Mouse (Mus musculus): ENCODE measurements around the gene Smim6. TPM values are rescaled to one million over a fixed set of nuclear protein-coding genes. Genes with fewer than 3 reads are reported as not detected.

Gene Smim6
- polyA plus RNA-seq, 2 experiments = 1.8 to 2.0 TPM

GRCm38 (mm10) chr11:115892213-115892612 lies 19.6 kb upstream of the Smim6 start:
- H3K9ac ChIP-seq (replicated peaks) = no peak overlapping the region
- WGBS (ENCODE audit: insufficient replicate concordance) = 63% methylated on average over 6 of the region's 6 CpGs
- no peaks in the 10 kb centered on the region for H3K36me3 ChIP-seq (replicated peaks; ENCODE audit: control insufficient read depth, insufficient read depth, low read depth)
- no peak overlapping the region for H3K4me2 ChIP-seq (ENCODE audit: low read depth)
- no peak overlapping the region for H3K27ac ChIP-seq
- no peak overlapping the region for H3K4me3 ChIP-seq (ENCODE audit: insufficient read depth in 1 of 2, low read depth in 2 of 2, low read length in 2 of 2)
- no peaks in the 10 kb centered on the region for H3K9me3 ChIP-seq (ENCODE audit: control insufficient read depth, low read length)
- ATAC-seq (ENCODE audit: insufficient read depth) = no peak
- DNase-seq (ENCODE audit: low read depth in 3 of 3, low spot score in 3 of 3) = no peak
- TF ChIP-seq CTCF (IDR thresholded peaks at IDR 0.05; ENCODE audit: low read depth) (no peak), EP300 (IDR thresholded peaks at IDR 0.05; ENCODE audit: low read depth) (no peak)
- H3K27me3 ChIP-seq (ENCODE audit: control insufficient read depth, insufficient read depth, low read length) = no peaks in the 10 kb centered on the region
- no peaks in the 10 kb centered on the region for H3K4me1 ChIP-seq (replicated peaks; ENCODE audit: control insufficient read depth in 2 of 2, insufficient read depth in 2 of 2, low read length in 1 of 2)

GRCm38 (mm10) chr11:115893071-115893470 lies 18.7 kb upstream of the Smim6 start:
- DNase-seq (ENCODE audit: low read depth in 3 of 3, low spot score in 3 of 3) (no peak), ATAC-seq (ENCODE audit: insufficient read depth) (no peak)
- no peaks in the 10 kb centered on the region for H3K36me3 ChIP-seq (replicated peaks; ENCODE audit: control insufficient read depth, insufficient read depth, low read depth)
- 76% methylated on average over 9 of the region's 9 CpGs for WGBS (ENCODE audit: insufficient replicate concordance)
- no peak overlapping the region for H3K27ac ChIP-seq
- no peak overlapping the region for H3K4me2 ChIP-seq (ENCODE audit: low read depth)
- H3K9ac ChIP-seq (replicated peaks) = no peak overlapping the region
- H3K27me3 ChIP-seq (ENCODE audit: control insufficient read depth, insufficient read depth, low read length) = no peaks in the 10 kb centered on the region
- no peaks in the 10 kb centered on the region for H3K9me3 ChIP-seq (ENCODE audit: control insufficient read depth, low read length)
- TF ChIP-seq CTCF (IDR thresholded peaks at IDR 0.05; ENCODE audit: low read depth) (no peak), EP300 (IDR thresholded peaks at IDR 0.05; ENCODE audit: low read depth) (no peak)
- H3K4me3 ChIP-seq (ENCODE audit: insufficient read depth in 1 of 2, low read depth in 2 of 2, low read length in 2 of 2) = no peak overlapping the region
- no peaks in the 10 kb centered on the region for H3K4me1 ChIP-seq (replicated peaks; ENCODE audit: control insufficient read depth in 2 of 2, insufficient read depth in 2 of 2, low read length in 1 of 2)

DNA sequence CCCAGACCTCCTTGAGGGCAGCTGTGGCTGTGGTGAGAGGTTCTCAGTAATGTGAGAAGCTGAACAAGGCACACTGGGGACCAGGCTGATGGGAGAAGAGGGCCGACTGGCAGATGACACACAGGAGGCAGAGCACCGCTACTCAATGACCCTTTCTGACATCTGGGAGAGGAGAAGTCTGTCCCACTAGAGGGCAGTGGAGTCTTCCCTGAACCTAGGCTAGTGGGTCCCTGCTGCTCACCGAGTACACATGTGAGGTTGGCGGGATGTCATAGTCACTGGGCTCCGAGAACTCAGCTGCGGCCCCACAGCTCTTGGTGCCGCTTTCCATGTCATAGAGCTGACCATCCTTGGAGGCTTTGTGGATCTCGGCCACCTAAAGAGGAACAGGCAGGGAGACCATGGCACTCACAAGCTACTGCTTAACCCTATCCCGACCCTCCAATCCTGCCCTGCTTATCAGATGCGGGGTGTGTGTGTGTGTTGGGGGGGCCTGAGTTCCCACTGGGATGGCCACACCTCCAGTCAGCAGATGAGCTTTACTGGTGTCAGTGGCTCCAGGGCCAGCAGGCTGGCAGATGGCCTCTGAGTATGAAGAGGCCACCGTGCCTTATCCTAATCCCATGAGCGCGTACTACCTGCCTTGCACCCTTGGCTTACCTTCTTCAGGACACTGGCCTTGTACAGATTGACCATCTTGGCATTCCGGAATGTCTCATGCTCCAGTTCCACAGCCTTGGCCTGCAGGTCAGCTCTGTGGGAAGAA lies 16.9 kb upstream of the Smim6 start:
- TF ChIP-seq EP300 (IDR thresholded peaks at IDR 0.05; ENCODE audit: low read depth) (no peak), CTCF (IDR thresholded peaks at IDR 0.05; ENCODE audit: low read depth) (peak; percentile 84)
- no peaks in the 10 kb centered on the region for H3K27me3 ChIP-seq (ENCODE audit: control insufficient read depth, insufficient read depth, low read length)
- no peak for ATAC-seq (ENCODE audit: insufficient read depth)
- no peak overlapping the region for H3K4me2 ChIP-seq (ENCODE audit: low read depth)
- no peaks in the 10 kb centered on the region for H3K36me3 ChIP-seq (replicated peaks; ENCODE audit: control insufficient read depth, insufficient read depth, low read depth)
- no peak overlapping the region for H3K27ac ChIP-seq
- no peaks in the 10 kb centered on the region for H3K9me3 ChIP-seq (ENCODE audit: control insufficient read depth, low read length)
- no peak overlapping the region for H3K9ac ChIP-seq (replicated peaks)
- H3K4me1 ChIP-seq (replicated peaks; ENCODE audit: control insufficient read depth in 2 of 2, insufficient read depth in 2 of 2, low read length in 1 of 2) = peaks cover 13 to 15% of the 10 kb centered on the region in 2 experiments
- WGBS (ENCODE audit: insufficient replicate concordance) = 59% methylated on average over 14 of the region's 14 CpGs
- no peak overlapping the region for H3K4me3 ChIP-seq (ENCODE audit: insufficient read depth in 1 of 2, low read depth in 2 of 2, low read length in 2 of 2)
- peak in 1 of 3 experiments; percentile 44 for DNase-seq (ENCODE audit: low read depth in 3 of 3, low spot score in 3 of 3)

DNA sequence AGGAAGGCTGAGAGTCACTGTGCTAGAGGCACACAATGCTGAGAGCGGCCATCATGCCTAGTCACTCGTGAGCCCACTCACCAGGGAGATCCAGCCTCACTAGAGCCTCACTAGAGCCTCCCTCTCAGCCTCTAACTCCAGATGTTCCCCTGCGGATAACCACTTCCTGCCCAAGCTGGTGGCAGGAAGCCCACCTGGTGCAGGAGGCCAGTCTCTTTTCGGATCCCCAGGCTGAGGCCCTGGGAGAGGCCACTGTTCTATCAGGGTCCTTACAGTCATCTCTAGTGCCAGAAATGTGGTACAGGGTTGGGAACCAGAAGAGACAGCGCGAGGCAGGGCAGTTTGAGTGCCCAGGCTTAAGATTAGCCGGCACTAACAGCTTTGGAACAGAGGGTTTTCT lies 13.4 kb upstream of the Smim6 start:
- TF ChIP-seq CTCF (IDR thresholded peaks at IDR 0.05; ENCODE audit: low read depth) (no peak), EP300 (IDR thresholded peaks at IDR 0.05; ENCODE audit: low read depth) (no peak)
- peaks cover 34 to 41% of the 10 kb centered on the region in 2 experiments for H3K4me1 ChIP-seq (replicated peaks; ENCODE audit: control insufficient read depth in 2 of 2, insufficient read depth in 2 of 2, low read length in 1 of 2)
- ATAC-seq (ENCODE audit: insufficient read depth) (no peak), DNase-seq (ENCODE audit: low read depth in 3 of 3, low spot score in 3 of 3) (no peak)
- H3K36me3 ChIP-seq (replicated peaks; ENCODE audit: control insufficient read depth, insufficient read depth, low read depth) = peaks cover 4% of the 10 kb centered on the region; the same call in 1 of the 2 replicates
- WGBS (ENCODE audit: insufficient replicate concordance) = 31% methylated on average over 7 of the region's 7 CpGs
- H3K27ac ChIP-seq = no peak overlapping the region; the same call in 1 of the 2 replicates
- H3K4me3 ChIP-seq (ENCODE audit: insufficient read depth in 1 of 2, low read depth in 2 of 2, low read length in 2 of 2) = no peak overlapping the region
- no peaks in the 10 kb centered on the region for H3K9me3 ChIP-seq (ENCODE audit: control insufficient read depth, low read length)
- H3K4me2 ChIP-seq (ENCODE audit: low read depth) = peak overlapping the region; percentile 95; the same call in 1 of the 2 replicates
- peak overlapping the region; percentile 15; the same call in 1 of the 2 replicates for H3K9ac ChIP-seq (replicated peaks)
- H3K27me3 ChIP-seq (ENCODE audit: control insufficient read depth, insufficient read depth, low read length) = no peaks in the 10 kb centered on the region

DNA sequence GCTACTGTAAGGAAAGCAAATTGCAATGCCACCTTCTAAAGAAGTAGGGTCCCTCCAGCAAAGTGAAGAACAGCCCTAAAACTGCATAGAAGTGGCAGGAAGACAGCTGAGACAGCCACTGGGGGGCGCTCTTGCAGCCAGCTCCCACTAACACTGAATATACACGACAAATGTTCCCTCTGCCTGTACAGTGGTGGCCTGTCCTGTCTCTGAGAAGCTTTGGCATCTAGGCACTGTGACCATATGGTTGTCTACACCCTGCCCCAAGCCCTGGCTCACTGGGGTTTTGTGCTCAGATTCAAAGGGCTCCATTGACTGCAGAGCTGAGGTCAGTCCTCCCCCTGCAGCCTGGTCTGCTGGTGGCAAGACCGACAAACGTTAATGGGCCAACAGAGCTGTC lies 12.9 kb upstream of the Smim6 start:
- TF ChIP-seq CTCF (IDR thresholded peaks at IDR 0.05; ENCODE audit: low read depth) (peak; percentile 98), EP300 (IDR thresholded peaks at IDR 0.05; ENCODE audit: low read depth) (no peak; the same call in 1 of the 2 replicates)
- Histone ChIP-seq H3K27ac (peak overlapping the region; percentile 100), H3K4me1 (replicated peaks; ENCODE audit: control insufficient read depth in 2 of 2, insufficient read depth in 2 of 2, low read length in 1 of 2) (peaks cover 38 to 45% of the 10 kb centered on the region in 2 experiments), H3K36me3 (replicated peaks; ENCODE audit: control insufficient read depth, insufficient read depth, low read depth) (peaks cover 6% of the 10 kb centered on the region), H3K4me2 (ENCODE audit: low read depth) (peak overlapping the region; percentile 95), H3K9me3 (ENCODE audit: control insufficient read depth, low read length) (no peaks in the 10 kb centered on the region), H3K4me3 (ENCODE audit: insufficient read depth in 1 of 2, low read depth in 2 of 2, low read length in 2 of 2) (no peak overlapping the region; a peak in 1 of 4 replicates), H3K9ac (replicated peaks) (peak overlapping the region; percentile 90), H3K27me3 (ENCODE audit: control insufficient read depth, insufficient read depth, low read length) (no peaks in the 10 kb centered on the region)
- ATAC-seq (ENCODE audit: insufficient read depth) (no peak), DNase-seq (ENCODE audit: low read depth in 3 of 3, low spot score in 3 of 3) (peak in 2 of 3 experiments; percentile 58 to 68)
- 9% methylated on average over 4 of the region's 4 CpGs for WGBS (ENCODE audit: insufficient replicate concordance)
